Mouse (Mus musculus) liver, postnatal 0 days (tissue): ENCODE data around the gene Dicer1.

ENCODE experiments used
- CTCF ChIP-seq: sonication (generic); IDR thresholded peaks from 2 replicates; pipeline ENCODE4 v1.5.1; 2016; ENCODE audit warnings: antibody characterized with exemption, low read depth
- EP300 ChIP-seq: IDR thresholded peaks from 2 replicates; pipeline ENCODE4 v1.6.1; 2016; ENCODE audit warnings: antibody characterized with exemption, low read depth, mild to moderate bottlenecking

DNA sequence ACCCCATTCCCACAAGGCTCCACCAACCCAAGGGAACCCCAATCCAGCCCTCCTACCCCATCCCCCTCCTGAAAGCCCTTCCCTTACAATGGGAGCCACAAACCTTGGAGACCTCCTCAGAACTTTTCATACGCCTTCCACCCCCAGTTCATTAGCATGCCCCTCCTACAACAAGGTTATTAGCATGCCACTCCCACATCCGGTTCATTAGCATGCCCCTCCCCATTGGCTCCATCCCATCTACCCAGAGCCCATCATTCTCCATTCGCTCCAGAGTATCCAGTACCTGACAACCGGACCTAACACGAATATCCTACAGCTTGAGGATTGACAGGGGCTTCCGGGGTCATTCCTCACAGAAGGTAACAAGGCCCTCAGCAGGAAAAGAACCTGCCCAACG is 83.9 kb downstream of the Dicer1 start:
- no peak for TF ChIP-seq CTCF
- no peak for TF ChIP-seq EP300
